Mouse (Mus musculus) layer of hippocampus, postnatal 10 days (tissue): ENCODE data around the gene Fam72a. TPM values are rescaled to one million over a fixed set of nuclear protein-coding genes. Genes with fewer than 3 reads are reported as not detected.
A peak's percentile ranks its signal among the peaks of the same experiment; 100 is the strongest.

Source experiments
- DNase-seq, 2 experiments: peaks; one replicate each; pipeline ENCODE4 v3.0.0; 2021; ENCODE audit warnings: low spot score in 2 of 2
- microRNA-seq, 2 experiments: library from miRNA; unstranded; fragments of <30 nt; microRNA quantifications; one replicate each; pipeline ENCODE4 v1.2.0; 2021
- total RNA-seq, 2 experiments: library from RNA; stranded (reverse); gene quantifications; 2 replicates each; pipeline ENCODE4 v1.2.3; 2021

The Fam72a gene
- total RNA-seq, 2 experiments from 2014 or later: 1.5 to 1.7 TPM

DNA sequence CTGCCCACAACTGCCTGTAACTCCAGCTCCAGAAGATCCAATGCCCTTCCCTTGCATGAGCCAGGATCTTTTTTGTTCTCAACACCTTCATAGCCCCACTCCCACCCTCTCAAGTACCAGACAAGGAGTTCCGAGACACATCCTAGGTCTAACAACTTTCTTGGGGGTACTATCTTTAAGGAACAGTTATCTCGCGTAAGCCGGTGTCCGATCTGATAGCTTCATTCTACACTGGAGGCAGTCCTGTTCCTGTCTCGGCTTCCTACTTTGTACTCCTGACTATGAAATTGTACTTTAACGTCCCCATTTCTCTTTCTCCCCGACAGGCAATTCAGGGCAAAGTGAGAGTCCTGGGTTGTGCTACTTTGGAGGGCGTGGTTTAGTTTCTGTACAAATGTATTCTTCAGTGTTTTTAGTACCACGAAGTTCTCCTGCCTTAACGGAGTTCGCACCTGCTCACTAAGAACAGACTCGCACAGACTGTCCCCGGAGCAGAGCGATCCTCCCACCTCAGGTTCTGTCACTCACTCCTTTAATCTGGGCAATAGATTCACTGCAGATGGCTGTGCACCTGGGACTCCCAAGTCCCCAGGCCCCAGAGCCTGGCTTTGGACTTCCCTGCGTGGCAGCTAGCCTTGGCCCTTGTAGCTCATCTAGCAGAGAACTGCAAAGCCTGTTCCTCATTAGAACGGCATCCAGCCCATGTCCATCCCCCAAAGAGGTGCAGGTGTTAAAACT lies 51.4 kb downstream of the Fam72a start:
- peak; percentile 34 to 39 for DNase-seq

DNA sequence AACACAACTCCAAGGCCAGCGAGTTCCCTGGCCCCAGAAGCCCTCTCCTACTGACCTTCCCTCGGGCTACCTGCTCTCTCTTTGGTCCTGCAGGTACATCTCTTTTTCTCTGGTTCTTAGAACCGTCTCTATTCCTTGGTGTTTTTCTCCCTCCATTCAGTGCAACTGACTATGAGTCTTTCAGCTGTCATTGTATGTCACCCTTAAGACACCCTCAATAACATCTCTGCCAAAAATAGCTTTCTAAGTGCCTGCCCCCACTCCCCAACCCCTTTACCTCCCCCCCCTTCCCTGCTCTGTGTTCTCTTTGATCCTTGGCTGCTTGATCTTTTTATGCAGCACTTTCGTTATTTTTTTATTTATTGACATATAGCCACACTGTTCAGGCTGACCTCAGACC lies 52.7 kb downstream of the Fam72a start:
- DNase-seq: no peak

DNA sequence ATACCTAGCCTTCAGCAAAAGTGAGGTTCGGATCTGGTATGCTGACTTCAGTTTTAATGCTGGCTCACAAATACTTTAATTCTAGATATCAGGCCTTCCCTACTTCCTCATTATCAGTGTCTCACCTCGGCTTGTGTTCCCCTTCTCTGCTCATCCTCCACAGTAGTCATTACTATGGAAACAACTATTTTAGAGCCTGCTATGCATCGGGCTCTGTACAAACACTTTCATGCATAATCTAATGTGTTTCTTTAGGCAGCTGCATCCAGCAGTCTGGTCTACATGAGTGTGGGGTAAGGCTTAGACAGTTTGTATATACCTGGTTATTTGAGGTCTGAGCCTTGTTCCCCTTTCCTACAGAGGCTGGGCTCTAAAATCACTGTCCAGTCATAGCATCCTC lies 55.9 kb downstream of the Fam72a start:
- DNase-seq: no peak

DNA sequence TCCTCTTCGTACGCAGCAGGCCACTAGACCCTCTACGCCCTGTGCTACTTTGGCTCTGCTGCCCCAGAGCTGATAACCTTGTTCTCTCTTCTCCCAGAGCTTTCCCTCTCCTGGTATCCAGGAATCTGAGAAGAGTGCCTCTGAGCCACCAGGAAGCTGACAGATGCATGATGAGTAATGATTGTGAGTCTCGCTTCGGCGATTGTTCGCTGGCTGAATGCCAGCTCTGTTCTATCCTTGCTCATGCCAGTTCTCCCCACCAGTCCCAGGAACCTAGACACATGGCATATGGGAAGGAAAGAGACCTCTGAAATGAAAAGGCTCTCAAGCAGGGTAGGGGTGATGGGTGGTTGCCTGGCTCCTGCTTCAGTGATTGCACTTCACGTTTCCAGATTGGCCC lies 59.1 kb downstream of the Fam72a start:
- DNase-seq: peak; percentile 40 to 50

Small RNAs within 50 kb of the gene (microRNA-seq; reads per million reads assigned to microRNA genes)
- gene Gm24273: 0 reads per million in 2 experiments

Other genes with a start within 250 kb of the Fam72a start
- 1 to 10 TPM; 2.5 to 3.6 TPM for gene Ikbke, start 248.3 kb upstream of the Fam72a start, total RNA-seq
- 100 to 1,000 TPM; 125 to 129 TPM for gene Srgap2, start 551 bp upstream of the Fam72a start, total RNA-seq
- under 1 TPM; 0.23 to 0.36 TPM for gene Avpr1b, start 71.3 kb downstream of the Fam72a start, total RNA-seq
- gene Ctse, start 110.4 kb downstream of the Fam72a start, total RNA-seq: under 1 TPM in 1 of 2 experiments, not detected in 1; 0.39 TPM
- 1 to 10 TPM; 1.7 to 2.8 TPM for gene Rab7b, start 160.8 kb downstream of the Fam72a start, total RNA-seq
- under 1 TPM; 0.34 to 0.47 TPM for gene Slc26a9, start 216.1 kb downstream of the Fam72a start, total RNA-seq